9 mouse cellular contexts compared by ENCODE assay signal in genomic region chr10:66943875-66944274, GRCm38 (mm10).
DNase-seq lines count a peak whose midpoint lies in the region; ATAC-seq lines count a peak whose summit lies in the region.
"Had no signal": no experiment of that assay in that cellular context is flagged by ENCODE, and none has a peak within 500 bp of the region (broad histone marks: within the 10 kb centered on the region; RNA-seq: fewer than 3 reads in every experiment).

No protein-coding gene starts in this region.

- H3K4me1 ChIP-seq in kidney, embryonic 16.5 days (ENCODE audit: insufficient read depth, low read length): no peaks in the 10 kb centered on the region
- no peaks in the 10 kb centered on the region for H3K4me1 ChIP-seq in heart, embryonic 12.5 days (replicated peaks)

- H3K4me3 ChIP-seq in kidney, embryonic 16.5 days (ENCODE audit: low read length): no peak overlapping the region
- H3K4me3 ChIP-seq in heart, embryonic 12.5 days: no peak overlapping the region

- H3K4me2 ChIP-seq in kidney, embryonic 16.5 days (replicated peaks; ENCODE audit: low read depth, low read length): no peak overlapping the region
- no peak overlapping the region for H3K4me2 ChIP-seq in heart, embryonic 12.5 days
- H3K4me2 ChIP-seq: liver, embryonic 11.5 days had no signal

- peak; percentile 49; the same call in 1 of the 2 replicates for ATAC-seq in kidney, embryonic 16.5 days (ENCODE audit: low FRiP score, low TSS enrichment)
- ATAC-seq in heart, embryonic 12.5 days (ENCODE audit: insufficient number of reproducible peaks, low FRiP score): peak; percentile 78
- ATAC-seq in erythroblast, adult 5-6 weeks (replicated peaks; ENCODE audit: low FRiP score, poor library complexity, severe bottlenecking): no peak

- H3K9me3 ChIP-seq in kidney, embryonic 16.5 days (ENCODE audit: low read length): no peaks in the 10 kb centered on the region
- no peaks in the 10 kb centered on the region for H3K9me3 ChIP-seq in heart, embryonic 12.5 days (replicated peaks)

- H3K27me3 ChIP-seq in kidney, embryonic 16.5 days (ENCODE audit: insufficient read depth, low read length): no peaks in the 10 kb centered on the region
- H3K27me3 ChIP-seq in heart, embryonic 12.5 days (replicated peaks): no peaks in the 10 kb centered on the region

- WGBS in kidney, embryonic 16.5 days: 51% methylated on average over 5 of the region's 5 CpGs
- WGBS in heart, embryonic 12.5 days: 49% methylated on average over 5 of the region's 5 CpGs

- no peak overlapping the region for H3K27ac ChIP-seq in kidney, embryonic 16.5 days (ENCODE audit: low read length)
- no peak overlapping the region for H3K27ac ChIP-seq in heart, embryonic 12.5 days (ENCODE audit: poor library complexity, severe bottlenecking)

- no peak overlapping the region for H3K9ac ChIP-seq in kidney, embryonic 16.5 days (replicated peaks; ENCODE audit: low read length)
- no peak overlapping the region for H3K9ac ChIP-seq in heart, embryonic 12.5 days

- no peaks in the 10 kb centered on the region for H3K36me3 ChIP-seq in kidney, embryonic 16.5 days (ENCODE audit: insufficient read depth, low read length)
- no peaks in the 10 kb centered on the region for H3K36me3 ChIP-seq in heart, embryonic 12.5 days

- peak; percentile 15 for DNase-seq in adrenal gland, postnatal 25 days
- DNase-seq in adrenal gland, adult 2 months: no peak
- no peak for DNase-seq in kidney, adult 8-10 months
- DNase-seq in lung, postnatal 10 days: peak; percentile 72
- DNase-seq in B cell, adult 2 months: no peak

Comparison
In these comparisons a context has a peak if more than half of its experiments do, and no peak if none do; other contexts are left out.
1. DNase-seq: peak in adrenal gland, postnatal 25 days (single experiment) and lung, postnatal 10 days (single experiment); none in adrenal gland, adult 2 months (single experiment), kidney, adult 8-10 months (0 of 2) and B cell, adult 2 months (0 of 2).